Mouse (Mus musculus): ENCODE measurements around the gene Reep3.

DNA sequence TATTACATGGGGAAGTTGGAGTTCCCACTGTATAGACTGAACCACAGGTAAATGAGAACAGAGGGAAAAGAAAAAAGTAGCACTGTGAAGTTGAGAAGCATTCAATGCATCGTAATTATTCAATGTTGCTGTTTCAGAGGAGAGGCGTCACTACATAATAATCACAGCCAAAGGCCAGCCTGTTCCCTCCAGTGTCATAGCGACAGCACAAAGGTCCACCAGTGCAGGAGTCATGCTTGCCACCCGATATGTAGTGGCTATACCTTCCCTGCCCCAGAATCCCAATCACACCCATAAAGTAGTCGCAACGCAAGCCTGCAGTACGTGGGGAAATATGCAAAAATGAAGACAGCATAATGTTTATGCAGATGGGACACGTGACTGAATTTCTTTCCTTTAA lies 70.4 kb downstream of the Reep3 start:
- no peak for TF ChIP-seq POLR2A (IDR thresholded peaks at IDR 0.05; ENCODE audit: insufficient read depth, low read length)
- no peak for TF ChIP-seq EP300 (IDR thresholded peaks at IDR 0.05; ENCODE audit: insufficient read depth, low read depth, low read length)
- no peak for TF ChIP-seq CTCF (IDR thresholded peaks at IDR 0.05; ENCODE audit: low read depth, low read length)

All from ES-Bruce4 (cell line).